Mouse (Mus musculus) cerebellum, adult (tissue): ENCODE data around the gene Vgll4.

Source experiments
- ATAC-seq: cut with Nextera tagmentation; 2 replicates; pipeline ENCODE4 v1.9.2; 2017; ENCODE audit warnings: mild to moderate bottlenecking, moderate library complexity, mixed read lengths; ENCODE audit not compliant: insufficient number of reproducible peaks, low FRiP score, low TSS enrichment

The Vgll4 gene

GRCm38 (mm10) chr6:114821646-114822045 is 148.1 kb downstream of the Vgll4 start:
- ATAC-seq, result no peak

GRCm38 (mm10) chr6:114819971-114820481 is 149.8 kb downstream of the Vgll4 start:
- ATAC-seq, result no peak

- no peak for ATAC-seq
Measured at GRCm38 (mm10) chr6:114818471-114818870, 151.3 kb downstream of the Vgll4 start.

- no peak for ATAC-seq
Measured at GRCm38 (mm10) chr6:114817948-114818347, 151.8 kb downstream of the Vgll4 start.

GRCm38 (mm10) chr6:114814882-114815650 is 154.7 kb downstream of the Vgll4 start:
- no peak for ATAC-seq

GRCm38 (mm10) chr6:114814199-114814881 is 155.5 kb downstream of the Vgll4 start:
- ATAC-seq, result no peak

GRCm38 (mm10) chr6:114812779-114813178 is 157.0 kb downstream of the Vgll4 start:
- ATAC-seq, result no peak

GRCm38 (mm10) chr6:114812322-114812721 is 157.5 kb downstream of the Vgll4 start:
- ATAC-seq, result no peak
